Mouse (Mus musculus) liver, postnatal 0 days (tissue): Measurements from ENCODE around the gene Gmds.

ENCODE experiments used
- CTCF ChIP-seq: sonication (generic); IDR thresholded peaks from 2 replicates; pipeline ENCODE4 v1.5.1; 2016; ENCODE audit warnings: antibody characterized with exemption, low read depth
- EP300 ChIP-seq: IDR thresholded peaks from 2 replicates; pipeline ENCODE4 v1.6.1; 2016; ENCODE audit warnings: antibody characterized with exemption, low read depth, mild to moderate bottlenecking

GRCm38 (mm10) chr13:32040822-32041221 lies 297.7 kb downstream of the Gmds start:
- TF ChIP-seq CTCF (no peak), EP300 (no peak)
